Mouse (Mus musculus) heart, embryonic 14.5 days (tissue): ENCODE measurements around the gene Gm9972. TPM values are rescaled to one million over a fixed set of nuclear protein-coding genes. Genes with fewer than 3 reads are reported as not detected.
A peak's percentile ranks its signal among the peaks of the same experiment; 100 is the strongest.

ENCODE experiments used
- ATAC-seq: fragments of 200-750 bp; cut with Nextera tagmentation; 2 replicates; pipeline ENCODE4 v1.8.0; 2017; ENCODE audit warnings: low read depth, moderate TSS enrichment; ENCODE audit not compliant: insufficient number of reproducible peaks, insufficient read depth, low FRiP score
- H3K27ac ChIP-seq, 2 experiments: fragments of 200-500 bp in 1 of 2; fragments of 300-500 bp in 1 of 2; sonication (generic) in 1 of 2; replicated peaks in 1 of 2; 2 replicates each; pipeline ENCODE4 v1.5.1; 2012 to 2014; ENCODE audit warnings: low read depth in 2 of 2, low read length in 2 of 2, control low read depth in 1 of 2, mild to moderate bottlenecking in 1 of 2, mixed read lengths in 1 of 2; ENCODE audit not compliant: control insufficient read depth in 1 of 2, insufficient read depth in 1 of 2
- H3K27me3 ChIP-seq: fragments of 300-500 bp; sonication (generic); 2 replicates; pipeline ENCODE4 v1.6.1; 2014; ENCODE audit warnings: mild to moderate bottlenecking, low read length, control low read depth; ENCODE audit not compliant: control insufficient read depth, insufficient read depth
- H3K36me3 ChIP-seq: fragments of 300-500 bp; sonication (generic); 2 replicates; pipeline ENCODE4 v1.6.1; 2014; ENCODE audit warnings: mild to moderate bottlenecking, control low read depth, low read length, mixed read lengths; ENCODE audit not compliant: control insufficient read depth, insufficient read depth
- H3K4me1 ChIP-seq, 2 experiments: fragments of 200-500 bp in 1 of 2; fragments of 300-500 bp in 1 of 2; sonication (generic) in 1 of 2; 2 replicates each; pipeline ENCODE4 v1.6.1; 2012 to 2014; ENCODE audit warnings: low read length in 2 of 2, control low read depth in 1 of 2, mixed read lengths in 1 of 2; ENCODE audit not compliant: control insufficient read depth in 2 of 2, insufficient read depth in 2 of 2
- H3K4me2 ChIP-seq: fragments of 300-500 bp; sonication (generic); 2 replicates; pipeline ENCODE4 v1.6.1; 2014; ENCODE audit warnings: mild to moderate bottlenecking, low read length
- H3K4me3 ChIP-seq, 2 experiments: fragments of 200-500 bp in 1 of 2; fragments of 300-500 bp in 1 of 2; sonication (generic) in 1 of 2; 2 replicates each; pipeline ENCODE4 v1.5.1; 2012 to 2014; ENCODE audit warnings: low read length in 2 of 2, mild to moderate bottlenecking in 2 of 2, control low read depth in 1 of 2, low read depth in 1 of 2, moderate library complexity in 1 of 2; ENCODE audit not compliant: control insufficient read depth in 1 of 2, insufficient read depth in 1 of 2
- H3K9ac ChIP-seq: fragments of 300-500 bp; sonication (generic); 2 replicates; pipeline ENCODE4 v1.6.1; 2014; ENCODE audit warnings: mild to moderate bottlenecking, low read length
- H3K9me3 ChIP-seq: fragments of 300-500 bp; sonication (generic); 2 replicates; pipeline ENCODE4 v1.6.1; 2016; ENCODE audit warnings: low read length, control low read depth; ENCODE audit not compliant: control insufficient read depth
- WGBS: fragments of 180-500 bp; shearing (Covaris S2); extraction: QIAGEN DNeasy Blood & Tissue Kit; methylation state at CpG from one replicate; pipeline ENCODE4 v1.1.7; 2014; 5-methylcytosine and 5-hydroxymethylcytosine counted together
- polyA plus RNA-seq: library from polyadenylated mRNA; unstranded; fragments of >200 nt; fragmentation: Nextera tagmentation; extraction: Ambion mirVana; gene quantifications from 2 replicates; pipeline ENCODE4 v1.2.1, GENCODE M21; 2014

The Gm9972 gene
- polyA plus RNA-seq, result not detected in 2 replicates

GRCm38 (mm10) chr11:43035446-43035845 is at the start of gene Gm9972:
Gene Gm9972, plus strand, starts transcription at chr11:43035746.
- Histone ChIP-seq H3K27me3 (no peaks in the 10 kb centered on the region), H3K4me2 (no peak within 1 kb of the TSS), H3K36me3 (no peaks in the 10 kb centered on the region), H3K4me1 (no peaks in the 10 kb centered on the region), H3K4me3 (no peak within 1 kb of the TSS), H3K27ac (no peak within 1 kb of the TSS), H3K9ac (no peak within 1 kb of the TSS), H3K9me3 (no peaks in the 10 kb centered on the region)
- ATAC-seq, result no peak

GRCm38 (mm10) chr11:42999188-42999587 is 36.4 kb upstream of the Gm9972 start:
- Histone ChIP-seq H3K27me3 (no peaks in the 10 kb centered on the region), H3K4me3 (no peak overlapping the region), H3K36me3 (no peaks in the 10 kb centered on the region), H3K9ac (no peak overlapping the region), H3K4me1 (no peaks in the 10 kb centered on the region), H3K9me3 (no peaks in the 10 kb centered on the region), H3K27ac (no peak overlapping the region), H3K4me2 (no peak overlapping the region)
- WGBS, result 47% methylated on average over 3 of the region's 3 CpGs
- ATAC-seq, result no peak

GRCm38 (mm10) chr11:43011941-43012340 is 23.6 kb upstream of the Gm9972 start:
- H3K4me2 ChIP-seq, result no peak overlapping the region
- H3K27ac ChIP-seq, result no peak overlapping the region
- WGBS, result 70% methylated on average over 2 of the region's 2 CpGs
- ATAC-seq, result no peak
- H3K36me3 ChIP-seq, result no peaks in the 10 kb centered on the region
- no peaks in the 10 kb centered on the region for H3K27me3 ChIP-seq
- H3K4me3 ChIP-seq, result no peak overlapping the region
- no peaks in the 10 kb centered on the region for H3K9me3 ChIP-seq
- H3K9ac ChIP-seq, result no peak overlapping the region
- H3K4me1 ChIP-seq, result no peaks in the 10 kb centered on the region

GRCm38 (mm10) chr11:43012980-43013379 is 22.6 kb upstream of the Gm9972 start:
- no peaks in the 10 kb centered on the region for H3K36me3 ChIP-seq
- 80% methylated on average over 4 of the region's 4 CpGs for WGBS
- no peak overlapping the region for H3K4me3 ChIP-seq
- no peak overlapping the region for H3K4me2 ChIP-seq
- no peak overlapping the region for H3K9ac ChIP-seq
- H3K27me3 ChIP-seq, result no peaks in the 10 kb centered on the region
- no peaks in the 10 kb centered on the region for H3K4me1 ChIP-seq
- no peak overlapping the region for H3K27ac ChIP-seq
- ATAC-seq, result no peak
- no peaks in the 10 kb centered on the region for H3K9me3 ChIP-seq

- 0 out of 4 replicates have a peak, but pooled peaks cover 2 to 3% of the 10 kb centered on the region in 2 experiments for H3K4me1 ChIP-seq
- H3K4me3 ChIP-seq, result no peak overlapping the region
- H3K27me3 ChIP-seq, result no peaks in the 10 kb centered on the region
- 0 out of 2 replicates have a peak, but pooled peaks have one; percentile 56 for ATAC-seq
- no peaks in the 10 kb centered on the region for H3K9me3 ChIP-seq
- H3K36me3 ChIP-seq, result no peaks in the 10 kb centered on the region
- no peak overlapping the region for H3K9ac ChIP-seq
- H3K27ac ChIP-seq, result no peak overlapping the region
- no peak overlapping the region for H3K4me2 ChIP-seq
These were observed 12.3 kb upstream of the Gm9972 start for GRCm38 (mm10) chr11:43023109-43023688.

- Histone ChIP-seq H3K4me2 (no peak overlapping the region), H3K36me3 (no peaks in the 10 kb centered on the region), H3K27ac (no peak overlapping the region), H3K9me3 (no peaks in the 10 kb centered on the region), H3K4me3 (no peak overlapping the region), H3K27me3 (no peaks in the 10 kb centered on the region), H3K9ac (no peak overlapping the region), H3K4me1 (no peaks in the 10 kb centered on the region)
- no peak for ATAC-seq
- WGBS, result 66% methylated on average over 1 of the region's 1 CpGs
These were observed 5.7 kb upstream of the Gm9972 start for GRCm38 (mm10) chr11:43029813-43030212.

GRCm38 (mm10) chr11:43032141-43032540 is 3.4 kb upstream of the Gm9972 start:
- H3K9ac ChIP-seq, result no peak overlapping the region
- H3K4me3 ChIP-seq, result no peak overlapping the region
- no peak overlapping the region for H3K27ac ChIP-seq
- no peak for ATAC-seq
- H3K9me3 ChIP-seq, result no peaks in the 10 kb centered on the region
- H3K36me3 ChIP-seq, result no peaks in the 10 kb centered on the region
- H3K4me1 ChIP-seq, result no peaks in the 10 kb centered on the region
- 75% methylated on average over 4 of the region's 4 CpGs for whole genome bisulfite sequencing
- H3K27me3 ChIP-seq, result no peaks in the 10 kb centered on the region
- no peak overlapping the region for H3K4me2 ChIP-seq

GRCm38 (mm10) chr11:43045871-43046548 is 10.5 kb downstream of the Gm9972 start:
- no peaks in the 10 kb centered on the region for H3K36me3 ChIP-seq
- no peak overlapping the region for H3K27ac ChIP-seq
- no peaks in the 10 kb centered on the region for H3K4me1 ChIP-seq
- H3K4me2 ChIP-seq, result no peak overlapping the region
- H3K27me3 ChIP-seq, result no peaks in the 10 kb centered on the region
- no peak overlapping the region for H3K4me3 ChIP-seq
- 74% methylated on average over 3 of the region's 3 CpGs for WGBS
- H3K9me3 ChIP-seq, result no peaks in the 10 kb centered on the region
- H3K9ac ChIP-seq, result no peak overlapping the region
- no peak for ATAC-seq
